Mouse (Mus musculus) MEL (cell line): Measurements from ENCODE around the gene Slit1. TPM values are rescaled to one million over a fixed set of nuclear protein-coding genes. Genes with fewer than 3 reads are reported as not detected.

Experiments
- DNase-seq: peaks from one replicate; pipeline ENCODE4 v3.0.0; 2011; ENCODE audit warnings: low read depth, low spot score
- H3K27ac ChIP-seq: 2 replicates; pipeline ENCODE4 v1.5.1; 2012; ENCODE audit warnings: low read depth, mild to moderate bottlenecking, control low read depth, low read length, moderate library complexity; ENCODE audit not compliant: control insufficient read depth
- H3K27me3 ChIP-seq, 2 experiments: fragments of 150-350 bp in 1 of 2; sonication (generic) in 1 of 2; 2 replicates each; pipeline ENCODE4 v1.6.1; 2012; ENCODE audit warnings: low read length in 2 of 2, mild to moderate bottlenecking in 2 of 2, improper control_type of control experiment in 1 of 2, moderate library complexity in 1 of 2; ENCODE audit not compliant: insufficient read depth in 2 of 2, control insufficient read depth in 1 of 2
- H3K36me3 ChIP-seq, 2 experiments: 2 replicates each; pipeline ENCODE4 v1.6.1; 2012 to 2014; ENCODE audit warnings: low read length in 2 of 2, improper control_type of control experiment in 1 of 2, inconsistent platforms in 1 of 2, mild to moderate bottlenecking in 1 of 2; ENCODE audit not compliant: insufficient read depth in 2 of 2, control insufficient read depth in 1 of 2
- H3K4me1 ChIP-seq, 2 experiments: fragments of 150-350 bp in 1 of 2; sonication (generic) in 1 of 2; 2 replicates each; pipeline ENCODE4 v1.6.1; 2012; ENCODE audit warnings: low read length in 2 of 2, improper control_type of control experiment in 1 of 2, mild to moderate bottlenecking in 1 of 2; ENCODE audit not compliant: insufficient read depth in 2 of 2, control insufficient read depth in 1 of 2
- H3K4me3 ChIP-seq, 2 experiments: fragments of 150-350 bp in 1 of 2; sonication (generic) in 1 of 2; 2 replicates each; pipeline ENCODE4 v1.5.1; 2012; ENCODE audit warnings: low read depth in 2 of 2, low read length in 2 of 2, mild to moderate bottlenecking in 2 of 2, moderate library complexity in 2 of 2, control low read depth in 1 of 2, improper control_type of control experiment in 1 of 2; ENCODE audit not compliant: control insufficient read depth in 1 of 2, insufficient read depth in 1 of 2
- H3K79me2 ChIP-seq: 2 replicates; pipeline ENCODE4 v1.6.1; 2012; ENCODE audit warnings: mild to moderate bottlenecking, low read length, moderate library complexity; ENCODE audit not compliant: control insufficient read depth, poor library complexity, insufficient read depth
- H3K9ac ChIP-seq: 2 replicates; pipeline ENCODE4 v1.6.1; 2012; ENCODE audit warnings: low read depth, mild to moderate bottlenecking, control low read depth, low read length, moderate library complexity; ENCODE audit not compliant: control insufficient read depth, poor library complexity, severe bottlenecking
- H3K9me3 ChIP-seq: fragments of 150-350 bp; sonication (generic); replicated peaks from 2 replicates; pipeline ENCODE4 v1.6.1; 2012; ENCODE audit warnings: mild to moderate bottlenecking, low read length, improper control_type of control experiment, moderate library complexity; ENCODE audit not compliant: insufficient read depth
- BHLHE40 ChIP-seq: IDR thresholded peaks from 2 replicates; pipeline ENCODE4 v1.6.1; 2012; ENCODE audit warnings: low read depth, mild to moderate bottlenecking, inconsistent platforms, low read length, improper control_type of control experiment, borderline replicate concordance
- CHD1 ChIP-seq: IDR thresholded peaks from 2 replicates; pipeline ENCODE4 v1.6.1; 2012; ENCODE audit warnings: low read depth, mild to moderate bottlenecking, inconsistent platforms, low read length, improper control_type of control experiment
- CHD2 ChIP-seq: IDR thresholded peaks from 2 replicates; pipeline ENCODE4 v1.6.1; 2011; ENCODE audit warnings: low read length, improper control_type of control experiment
- CTCF ChIP-seq, 3 experiments: IDR thresholded peaks in 2 of 3; conservative IDR thresholded peaks in 1 of 3; 2 replicates each; pipeline ENCODE4 v1.5.1; 2011 to 2012; ENCODE audit warnings: low read length in 3 of 3, low read depth in 2 of 3, mild to moderate bottlenecking in 2 of 3, improper control_type of control experiment in 1 of 3, inconsistent platforms in 1 of 3, mixed read lengths in 1 of 3, moderate library complexity in 1 of 3; ENCODE audit not compliant: control insufficient read depth in 1 of 3, insufficient read depth in 1 of 3, poor library complexity in 1 of 3, severe bottlenecking in 1 of 3
- ELF1 ChIP-seq: IDR thresholded peaks from 2 replicates; pipeline ENCODE4 v1.6.1; 2014; ENCODE audit warnings: low read depth, mild to moderate bottlenecking, inconsistent platforms, low read length, improper control_type of control experiment, moderate library complexity
- EP300 ChIP-seq, 2 experiments: IDR thresholded peaks; 2 replicates each; pipeline ENCODE4 v1.6.1; 2011; ENCODE audit warnings: improper control_type of control experiment in 2 of 2, low read length in 2 of 2, low read depth in 1 of 2, mild to moderate bottlenecking in 1 of 2
- ETS1 ChIP-seq: IDR thresholded peaks from 2 replicates; pipeline ENCODE4 v1.6.1; 2012; ENCODE audit warnings: low read depth, mild to moderate bottlenecking, inconsistent platforms, low read length, improper control_type of control experiment, moderate library complexity
- GABPA ChIP-seq: IDR thresholded peaks from 2 replicates; pipeline ENCODE4 v1.6.1; 2012; ENCODE audit warnings: low read depth, mild to moderate bottlenecking, inconsistent platforms, low read length, improper control_type of control experiment, moderate library complexity
- HCFC1 ChIP-seq: IDR thresholded peaks from 2 replicates; pipeline ENCODE4 v1.6.1; 2012; ENCODE audit warnings: low read depth, mild to moderate bottlenecking, inconsistent platforms, low read length, improper control_type of control experiment, moderate library complexity
- KAT2A ChIP-seq: conservative IDR thresholded peaks from 2 replicates; pipeline ENCODE4 v1.6.1; 2012; ENCODE audit warnings: low read depth, low read length, improper control_type of control experiment, inconsistent platforms
- MAX ChIP-seq: IDR thresholded peaks from 2 replicates; pipeline ENCODE4 v1.6.1; 2011; ENCODE audit warnings: low read length, improper control_type of control experiment
- MAZ ChIP-seq: IDR thresholded peaks from 2 replicates; pipeline ENCODE4 v1.6.1; 2012; ENCODE audit warnings: low read depth, mild to moderate bottlenecking, inconsistent platforms, low read length, improper control_type of control experiment
- MEF2A ChIP-seq: IDR thresholded peaks from 2 replicates; pipeline ENCODE4 v1.6.1; 2014; ENCODE audit warnings: low read depth, mild to moderate bottlenecking, inconsistent platforms, low read length, improper control_type of control experiment; ENCODE audit not compliant: poor library complexity, insufficient replicate concordance, severe bottlenecking; ENCODE audit errors: extremely low read depth
- MXI1 ChIP-seq: IDR thresholded peaks from 2 replicates; pipeline ENCODE4 v1.6.1; 2011; ENCODE audit warnings: mild to moderate bottlenecking, low read depth, low read length, improper control_type of control experiment
- MYB ChIP-seq: IDR thresholded peaks from 2 replicates; pipeline ENCODE4 v1.6.1; 2011; ENCODE audit warnings: mild to moderate bottlenecking, low read depth, low read length, improper control_type of control experiment
- POLR2A ChIP-seq, 2 experiments: IDR thresholded peaks; 2 replicates each; pipeline ENCODE4 v1.6.1; 2011 to 2012; ENCODE audit warnings: low read length in 2 of 2, mild to moderate bottlenecking in 2 of 2, control low read depth in 1 of 2, improper control_type of control experiment in 1 of 2, low read depth in 1 of 2, moderate library complexity in 1 of 2; ENCODE audit not compliant: control insufficient read depth in 1 of 2, insufficient read depth in 1 of 2, poor library complexity in 1 of 2
- POLR2AphosphoS2 ChIP-seq: IDR thresholded peaks from 2 replicates; pipeline ENCODE4 v1.6.1; 2011; ENCODE audit warnings: low read length, improper control_type of control experiment
- POLR2AphosphoS5 ChIP-seq: IDR thresholded peaks from 2 replicates; pipeline ENCODE4 v1.6.1; 2012; ENCODE audit warnings: low read depth, borderline replicate concordance, mild to moderate bottlenecking, inconsistent platforms, low read length, moderate library complexity, mixed read lengths
- RCOR1 ChIP-seq: IDR thresholded peaks from 2 replicates; pipeline ENCODE4 v1.6.1; 2012; ENCODE audit warnings: low read depth, mild to moderate bottlenecking, inconsistent platforms, low read length, improper control_type of control experiment
- SIN3A ChIP-seq: IDR thresholded peaks from 2 replicates; pipeline ENCODE4 v1.6.1; 2012; ENCODE audit warnings: low read length, improper control_type of control experiment, inconsistent platforms
- SMC3 ChIP-seq: IDR thresholded peaks from 2 replicates; pipeline ENCODE4 v1.6.1; 2011; ENCODE audit warnings: low read depth, low read length, improper control_type of control experiment
- TAL1 ChIP-seq: IDR thresholded peaks from 2 replicates; pipeline ENCODE4 v1.6.1; 2012; ENCODE audit warnings: mild to moderate bottlenecking, inconsistent platforms, low read length, moderate library complexity, mixed read lengths
- TBP ChIP-seq: IDR thresholded peaks from 2 replicates; pipeline ENCODE4 v1.8.0; 2011; ENCODE audit warnings: low read depth, low read length, improper control_type of control experiment
- TCF12 ChIP-seq: IDR thresholded peaks from 2 replicates; pipeline ENCODE4 v1.6.1; 2014; ENCODE audit warnings: low read depth, mild to moderate bottlenecking, inconsistent platforms, low read length, improper control_type of control experiment, moderate library complexity
- UBTF ChIP-seq: IDR thresholded peaks from 2 replicates; pipeline ENCODE4 v1.6.1; 2012; ENCODE audit warnings: low read depth, mild to moderate bottlenecking, inconsistent platforms, low read length, improper control_type of control experiment, moderate library complexity, borderline replicate concordance; ENCODE audit not compliant: insufficient read depth
- USF1 ChIP-seq: IDR thresholded peaks from 2 replicates; pipeline ENCODE4 v1.6.1; 2014; ENCODE audit warnings: low read depth, mild to moderate bottlenecking, inconsistent platforms, low read length, improper control_type of control experiment, moderate library complexity
- USF2 ChIP-seq, 2 experiments: IDR thresholded peaks; 2 replicates each; pipeline ENCODE4 v1.6.1; 2011 to 2012; ENCODE audit warnings: improper control_type of control experiment in 2 of 2, low read length in 2 of 2, borderline replicate concordance in 1 of 2, inconsistent platforms in 1 of 2, low read depth in 1 of 2, mild to moderate bottlenecking in 1 of 2; ENCODE audit not compliant: insufficient read depth in 1 of 2
- ZC3H11A ChIP-seq: IDR thresholded peaks from 2 replicates; pipeline ENCODE4 v1.6.1; 2012; ENCODE audit warnings: low read depth, mild to moderate bottlenecking, inconsistent platforms, low read length, improper control_type of control experiment
- ZKSCAN1 ChIP-seq: IDR thresholded peaks from 2 replicates; pipeline ENCODE4 v1.6.1; 2012; ENCODE audit warnings: low read depth, mild to moderate bottlenecking, inconsistent platforms, low read length, improper control_type of control experiment, moderate library complexity
- ZMIZ1 ChIP-seq: IDR thresholded peaks from 2 replicates; pipeline ENCODE4 v1.6.1; 2012; ENCODE audit warnings: low read depth, mild to moderate bottlenecking, inconsistent platforms, low read length, improper control_type of control experiment, moderate library complexity
- polyA plus RNA-seq, 2 experiments: library from polyadenylated mRNA; stranded (reverse) in 1 of 2; unstranded in 1 of 2; fragments of >175 nt in 1 of 2; fragments of >200 nt in 1 of 2; gene quantifications; 2 replicates each; pipeline versions ENCODE4 v1.2.1 to v1.2.4; 2012; ENCODE audit warnings: low replicate concordance in 2 of 2, low read depth in 1 of 2; ENCODE audit not compliant: insufficient read length in 2 of 2, insufficient read depth in 1 of 2, missing spikeins in 1 of 2
- total RNA-seq: library from RNA; depleted of rRNA; stranded (reverse); fragments of 300-350 nt; gene quantifications from 2 replicates; pipeline ENCODE4 v1.2.3, GENCODE M21; 2012

Gene Slit1
- total and polyA plus RNA-seq, 3 experiments: 0.04 TPM; not detected in 1

DNA sequence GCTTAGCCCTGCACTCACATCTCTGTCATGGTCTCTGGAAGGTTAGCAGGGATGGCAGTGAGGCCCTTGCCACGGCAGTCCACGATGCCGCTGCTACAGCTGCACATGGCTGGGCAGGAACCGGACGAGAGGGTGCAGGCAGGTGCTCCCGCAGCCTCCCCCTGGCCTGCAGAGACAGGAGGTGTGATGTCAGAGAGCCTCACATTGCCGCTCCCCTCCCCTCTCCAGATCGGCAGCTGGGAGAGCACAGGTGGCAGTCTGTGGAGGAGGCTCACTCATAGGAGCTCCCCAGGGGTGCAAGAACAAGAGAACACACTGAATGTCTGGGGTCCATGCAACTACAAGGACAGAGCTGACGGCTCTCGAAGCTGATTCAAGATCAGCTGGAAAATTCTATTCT is 94.1 kb downstream of the Slit1 start:
- Histone ChIP-seq H3K9me3 (no peaks in the 10 kb centered on the region), H3K9ac (no peak overlapping the region), H3K27ac (no peak overlapping the region), H3K79me2 (no peaks in the 10 kb centered on the region), H3K36me3 (no peaks in the 10 kb centered on the region), H3K4me3 (no peak overlapping the region), H3K4me1 (no peaks in the 10 kb centered on the region), H3K27me3 (peaks cover 8 to 18% of the 10 kb centered on the region in 2 experiments)
- no peak for TF ChIP-seq CHD2
- DNase-seq: no peak

- H3K9me3 ChIP-seq: no peaks in the 10 kb centered on the region
- H3K9ac ChIP-seq: no peak overlapping the region; the same call in 1 of the 2 replicates
- H3K4me3 ChIP-seq: peak overlapping the region in 1 of 2 experiments; percentile 27; a peak in 2 of 4 replicates
- H3K79me2 ChIP-seq: no peaks in the 10 kb centered on the region
- peaks cover 6 to 14% of the 10 kb centered on the region in 2 experiments for H3K27me3 ChIP-seq
- no peaks in the 10 kb centered on the region for H3K36me3 ChIP-seq
- peak; percentile 97 for DNase-seq
- no peak overlapping the region for H3K27ac ChIP-seq
- H3K4me1 ChIP-seq: no peaks in the 10 kb centered on the region
- no peak for TF ChIP-seq GABPA
- TF ChIP-seq MYB: no peak
- TF ChIP-seq ZKSCAN1: no peak
- peak; percentile 35; the same call in 1 of the 2 replicates for TF ChIP-seq BHLHE40
- TF ChIP-seq SIN3A: peak; percentile 54
- no peak for TF ChIP-seq TAL1
- no peak for TF ChIP-seq CHD1
- TF ChIP-seq MAX: no peak
- TF ChIP-seq ZC3H11A: peak; percentile 49; the same call in 1 of the 2 replicates
- TF ChIP-seq POLR2AphosphoS2: no peak
- TF ChIP-seq SMC3: peak; percentile 91
- TF ChIP-seq ETS1: no peak
- TF ChIP-seq TBP: peak; percentile 54; the same call in 1 of the 2 replicates
- TF ChIP-seq USF1: no peak
- no peak for TF ChIP-seq POLR2A (IDR thresholded peaks at IDR 0.05; ENCODE audit: control insufficient read depth in 1 of 2, insufficient read depth in 1 of 2, low read depth in 1 of 2, low read length in 2 of 2, poor library complexity in 1 of 2)
- peak; percentile 92 to 96 (median 96) for TF ChIP-seq CTCF (IDR thresholded peaks at IDR 0.05 in 2 of 3, conservative IDR thresholded peaks at IDR 0.05 in 1 of 3; ENCODE audit: control insufficient read depth in 1 of 3, insufficient read depth in 1 of 3, low read depth in 2 of 3, low read length in 3 of 3, poor library complexity in 1 of 3, severe bottlenecking in 1 of 3)
- no peak for TF ChIP-seq KAT2A
- no peak for TF ChIP-seq POLR2AphosphoS5
- no peak for TF ChIP-seq UBTF
- no peak for TF ChIP-seq USF2 (IDR thresholded peaks at IDR 0.05; ENCODE audit: borderline replicate concordance in 1 of 2, insufficient read depth in 1 of 2, low read depth in 1 of 2, low read length in 2 of 2)
- no peak for TF ChIP-seq TCF12
- TF ChIP-seq ZMIZ1: no peak
- TF ChIP-seq CHD2: no peak
- no peak for TF ChIP-seq ELF1
- TF ChIP-seq MAZ: peak; percentile 26; the same call in 1 of the 2 replicates
- no peak for TF ChIP-seq MXI1
- TF ChIP-seq RCOR1: no peak
- TF ChIP-seq MEF2A: no peak
- TF ChIP-seq HCFC1: peak; percentile 32; the same call in 1 of the 2 replicates
- TF ChIP-seq EP300 (IDR thresholded peaks at IDR 0.05; ENCODE audit: low read depth in 1 of 2, low read length in 2 of 2): peak; percentile 4 to 68; a peak in 2 of 4 replicates
These were observed 96.4 kb downstream of the Slit1 start for GRCm38 (mm10) chr19:41646947-41647631.
